Mouse (Mus musculus) hindbrain, embryonic 11.5 days (tissue): ENCODE measurements around the gene Arhgef2. TPM values are rescaled to one million over a fixed set of nuclear protein-coding genes. Genes with fewer than 3 reads are reported as not detected.

Experiments used
- polyA plus RNA-seq: library from polyadenylated mRNA; unstranded; fragments of >200 nt; fragmentation: Nextera tagmentation; extraction: Ambion mirVana; gene quantifications from 2 replicates; pipeline ENCODE4 v1.2.1, GENCODE M21; 2014

Gene Arhgef2
- polyA plus RNA-seq, 1 experiment from 2014 or later, result 181 TPM

Other genes starting within 250 kb of the Arhgef2 start
- gene Paqr6, start 241.4 kb upstream of the Arhgef2 start, polyA plus RNA-seq, result 1.3 and 1.6 TPM in 2 replicates
- gene Bglap3, start 233.2 kb upstream of the Arhgef2 start, polyA plus RNA-seq, result 0.26 TPM in 1 of 2 replicates, not detected in the other
- gene Bglap2, start 227.3 kb upstream of the Arhgef2 start, polyA plus RNA-seq, result not detected in 2 replicates
- gene Bglap, start 221.5 kb upstream of the Arhgef2 start, polyA plus RNA-seq, result not detected in 2 replicates
- 108 and 109 TPM in 2 replicates for gene Pmf1, start 195.6 kb upstream of the Arhgef2 start, polyA plus RNA-seq
- gene Slc25a44, start 180.8 kb upstream of the Arhgef2 start, polyA plus RNA-seq, result 22.1 and 23.7 TPM in 2 replicates
- gene Sema4a, start 144.8 kb upstream of the Arhgef2 start, polyA plus RNA-seq, result 5.7 and 7.8 TPM in 2 replicates
- gene Lmna, start 96.0 kb upstream of the Arhgef2 start, polyA plus RNA-seq, result 22.5 and 22.8 TPM in 2 replicates
- gene Mex3a, start 73.6 kb upstream of the Arhgef2 start, polyA plus RNA-seq, result 45.9 and 51.9 TPM in 2 replicates
- gene Rab25, start 57.7 kb upstream of the Arhgef2 start, polyA plus RNA-seq, result 1.1 and 1.8 TPM in 2 replicates
- 76.1 and 93.9 TPM in 2 replicates for gene Lamtor2, start 52.9 kb upstream of the Arhgef2 start, polyA plus RNA-seq
- 62.6 and 66.3 TPM in 2 replicates for gene Ubqln4, start 52.2 kb upstream of the Arhgef2 start, polyA plus RNA-seq
- gene Ssr2, start 30.1 kb upstream of the Arhgef2 start, polyA plus RNA-seq, result 152 and 169 TPM in 2 replicates
- not detected in 2 replicates for gene Rxfp4, start 47.2 kb downstream of the Arhgef2 start, polyA plus RNA-seq
- 103 and 105 TPM in 2 replicates for gene Khdc4, start 79.8 kb downstream of the Arhgef2 start, polyA plus RNA-seq
- gene Rit1, start 110.9 kb downstream of the Arhgef2 start, polyA plus RNA-seq, result 44.6 and 48.4 TPM in 2 replicates
- gene Syt11, start 169.2 kb downstream of the Arhgef2 start, polyA plus RNA-seq, result 137 and 151 TPM in 2 replicates
- 14.8 and 15.3 TPM in 2 replicates for gene Gon4l, start 229.3 kb downstream of the Arhgef2 start, polyA plus RNA-seq